Mouse (Mus musculus) T-helper 2 cell (primary cell): ENCODE measurements around the gene Skap2.

Source experiments
- in situ Hi-C: fragments of 300-600 bp; cut with MboI, MseI; formaldehyde crosslinking; loops from one replicate; pipeline ENCODE4 v1.15.1; 2025; ENCODE audit warnings: high pct_unique_total_duplicates

The Skap2 gene

DNA sequence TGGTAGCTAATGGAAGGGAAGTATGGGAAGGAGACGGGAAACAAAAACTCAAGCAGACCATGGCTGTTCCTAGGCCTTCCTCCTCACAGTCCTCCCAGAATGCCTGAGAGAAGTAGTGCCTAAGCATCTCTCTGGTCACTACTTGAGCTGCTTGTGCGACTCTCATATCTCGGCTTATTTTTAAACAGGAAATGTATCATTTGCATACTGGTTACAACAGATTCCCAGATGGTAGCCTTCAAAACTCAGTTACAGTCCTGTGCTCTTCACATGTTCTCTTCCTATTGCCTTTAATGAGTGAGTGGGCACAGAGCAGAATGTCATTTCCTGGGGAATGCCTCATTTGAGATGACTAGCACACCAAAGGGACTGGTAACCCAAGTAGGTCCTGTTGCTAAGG is 117.6 kb downstream of the Skap2 start:
- in situ Hi-C loops = no loop called here

DNA sequence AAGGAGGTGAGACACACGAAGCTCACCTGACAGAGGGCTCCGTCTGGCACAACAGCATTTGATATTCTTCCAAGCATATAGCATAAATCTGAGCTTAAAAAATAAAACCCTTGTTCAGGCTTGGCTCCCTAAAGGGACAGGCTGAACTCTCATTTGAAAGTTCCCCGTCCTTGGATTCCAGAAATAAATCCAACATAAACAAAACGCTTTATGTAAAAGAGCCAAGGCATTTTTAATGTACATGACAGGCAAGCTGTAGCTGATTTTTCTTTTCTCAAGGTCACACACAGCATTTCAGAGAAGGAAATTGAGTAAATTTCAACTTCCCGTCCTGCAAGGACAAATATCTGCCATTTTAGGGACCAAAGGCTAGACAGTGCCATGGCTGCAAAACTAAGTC is 122.0 kb downstream of the Skap2 start:
- in situ Hi-C loops = no loop called here

DNA sequence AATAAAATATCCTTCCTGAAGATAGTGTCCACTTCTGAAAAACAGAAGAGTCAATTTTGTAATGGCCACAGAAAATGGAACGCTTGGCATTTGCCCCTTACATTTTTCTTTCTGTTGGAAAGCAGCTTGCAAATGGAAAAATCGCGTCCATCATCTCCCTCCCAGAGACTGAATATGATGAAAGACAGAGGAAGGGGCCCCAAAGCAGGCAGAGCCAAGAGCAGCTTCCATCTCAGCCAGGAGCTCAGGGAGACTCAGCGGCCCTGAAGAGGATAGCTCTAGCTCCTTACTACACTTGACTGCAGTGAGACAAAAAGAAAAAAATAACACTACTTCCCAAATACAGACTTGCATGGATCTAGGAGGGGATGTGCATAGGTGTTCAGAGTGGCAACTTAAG is 122.5 kb downstream of the Skap2 start:
- in situ Hi-C loops = no loop called here

DNA sequence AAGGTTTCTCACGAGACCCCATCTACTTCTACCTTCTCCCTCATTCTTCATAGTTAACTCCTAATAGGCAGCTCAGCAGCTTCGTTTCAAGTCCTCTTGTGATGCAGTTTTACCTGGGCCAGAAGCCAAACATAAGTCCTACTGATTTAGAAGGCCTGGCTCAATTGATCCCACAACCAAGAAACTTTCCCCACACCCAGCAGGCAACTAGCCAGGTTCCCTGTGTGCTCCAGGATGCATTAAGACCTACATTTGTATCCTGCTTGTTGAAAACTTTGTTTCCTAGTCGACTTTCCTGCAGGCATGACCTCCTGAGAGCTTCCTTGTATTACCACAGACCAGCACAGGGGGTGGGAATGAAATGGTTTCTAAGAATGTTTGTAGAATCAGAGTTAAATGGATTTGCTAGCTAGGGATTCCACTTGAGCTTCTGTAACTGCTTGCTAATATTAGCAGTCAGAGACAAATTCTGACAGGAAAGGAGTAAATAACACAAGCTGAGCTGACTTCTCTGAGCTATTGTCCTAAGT is 125.4 kb downstream of the Skap2 start:
- in situ Hi-C loops = no loop called here

DNA sequence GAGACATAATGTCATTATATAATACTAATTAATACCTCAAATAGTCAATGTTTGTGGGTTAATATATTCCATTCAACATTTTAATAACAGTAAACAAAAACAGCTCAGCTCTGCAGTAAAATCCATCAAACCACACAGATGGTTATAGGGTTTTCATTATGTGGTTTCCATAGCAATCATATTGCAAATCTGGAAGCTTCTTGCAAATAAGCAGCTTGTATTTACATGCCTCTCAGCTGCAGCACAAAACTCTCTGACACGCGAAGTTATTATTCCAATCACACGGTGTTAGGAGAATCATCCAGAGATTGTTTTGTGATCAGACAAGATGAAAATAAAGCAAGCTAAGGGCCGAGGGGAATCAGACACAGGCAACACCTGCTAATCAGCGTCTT is 129.5 kb downstream of the Skap2 start:
- in situ Hi-C loops = no loop called here

DNA sequence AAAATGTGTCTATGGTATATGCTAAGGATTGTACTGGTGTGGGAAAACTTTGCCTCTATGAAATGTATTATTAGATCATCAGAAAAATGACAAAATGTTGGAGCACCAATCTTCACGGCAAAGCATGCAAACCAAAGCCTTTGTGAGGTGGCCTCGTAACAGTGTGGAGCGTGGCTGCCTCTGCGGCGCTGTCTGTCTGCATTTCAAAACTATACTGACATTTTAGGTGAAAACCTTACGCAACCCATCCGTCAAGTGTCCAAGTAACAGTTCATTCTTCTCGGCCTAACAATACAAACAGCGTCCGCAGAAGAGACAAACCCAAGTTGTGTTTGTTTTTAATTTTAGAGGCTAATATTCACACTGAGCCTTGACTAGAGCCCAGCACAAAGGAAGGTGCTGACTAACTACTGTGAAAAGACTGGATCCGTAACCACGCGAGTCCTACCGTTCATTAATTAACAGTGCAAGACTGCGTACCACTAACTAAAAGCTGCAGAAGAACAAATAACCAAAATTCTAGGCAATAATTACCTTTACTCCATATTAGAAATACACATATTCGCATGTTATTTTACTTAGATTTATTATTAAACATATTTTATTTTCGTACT is 130.0 kb downstream of the Skap2 start:
- in situ Hi-C loops = no loop called here

DNA sequence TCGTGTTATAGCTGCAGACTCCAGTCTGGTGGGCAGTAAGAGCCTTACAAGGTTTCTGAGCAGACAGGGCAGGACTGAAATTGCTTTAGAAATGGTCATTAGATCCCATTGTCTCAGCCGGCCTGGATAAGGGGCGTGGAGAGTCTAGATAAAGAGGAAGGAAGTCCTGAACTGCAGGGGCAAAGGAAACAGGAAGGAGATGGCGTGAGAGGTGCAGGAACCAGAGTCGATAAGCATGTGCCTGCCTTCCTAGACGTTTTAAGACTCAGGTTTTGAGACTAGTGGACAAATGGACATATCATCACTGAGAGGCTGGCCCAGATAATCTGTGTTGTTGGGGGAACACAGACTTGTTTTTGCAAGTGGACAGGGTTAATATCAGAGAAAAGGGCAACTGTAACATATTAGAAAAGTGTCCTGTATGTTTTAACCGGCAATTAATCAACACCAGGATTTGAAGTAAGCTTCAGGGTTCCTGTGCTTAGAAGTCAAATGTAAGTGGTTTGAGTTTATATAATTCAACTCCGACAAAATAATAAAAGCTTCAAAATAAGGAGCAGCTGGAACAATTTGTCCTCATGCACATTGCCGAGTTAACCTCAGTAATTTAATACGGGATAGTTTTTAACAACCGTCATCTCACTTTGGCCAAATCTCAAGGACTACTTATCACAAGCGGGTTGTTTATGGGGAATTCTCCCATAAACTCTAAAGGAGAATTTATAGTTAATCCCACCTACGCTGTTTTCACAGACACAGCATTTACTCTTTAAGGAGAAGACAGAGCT is 131.0 kb downstream of the Skap2 start:
- in situ Hi-C loops = no loop called here

DNA sequence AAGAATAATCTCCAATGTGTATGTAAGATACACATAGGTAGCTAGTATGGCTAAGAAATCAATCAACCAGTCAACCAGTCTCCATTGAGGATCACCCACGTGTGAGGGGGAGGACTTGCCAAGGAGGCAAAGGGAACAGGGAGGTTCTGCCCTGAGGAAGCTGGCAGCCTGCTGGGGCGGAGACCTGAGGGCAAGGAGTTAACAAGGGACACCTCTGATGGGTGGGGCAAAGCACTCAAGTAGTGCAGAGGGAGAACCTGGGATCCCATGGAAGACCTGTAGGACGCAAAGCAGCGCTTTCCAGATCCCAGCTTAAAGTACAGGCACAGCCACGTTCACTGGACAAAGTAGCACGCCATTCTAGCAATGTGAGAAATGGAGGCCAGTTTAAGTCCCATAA is 131.6 kb downstream of the Skap2 start:
- in situ Hi-C loops = no loop called here

DNA sequence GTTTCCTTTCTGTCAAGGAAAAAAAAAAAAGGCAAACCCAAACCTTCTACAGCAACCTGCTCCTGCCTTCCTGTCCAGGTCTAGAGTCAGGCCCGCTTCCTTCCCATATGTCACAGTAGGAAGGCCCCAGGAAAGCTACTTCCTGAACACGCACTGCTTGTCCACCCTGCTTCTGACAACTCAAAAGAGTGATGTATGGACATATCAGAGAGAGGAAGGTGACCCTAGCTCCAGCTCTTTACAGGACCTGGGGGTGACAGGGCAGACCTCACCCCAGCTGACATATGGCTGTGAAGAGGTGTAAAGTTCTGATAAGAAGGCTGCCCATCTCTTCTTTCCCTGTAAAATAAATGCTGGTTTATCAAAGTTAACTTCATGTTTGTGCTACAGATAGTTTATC is 133.8 kb downstream of the Skap2 start:
- in situ Hi-C loops = no loop called here

DNA sequence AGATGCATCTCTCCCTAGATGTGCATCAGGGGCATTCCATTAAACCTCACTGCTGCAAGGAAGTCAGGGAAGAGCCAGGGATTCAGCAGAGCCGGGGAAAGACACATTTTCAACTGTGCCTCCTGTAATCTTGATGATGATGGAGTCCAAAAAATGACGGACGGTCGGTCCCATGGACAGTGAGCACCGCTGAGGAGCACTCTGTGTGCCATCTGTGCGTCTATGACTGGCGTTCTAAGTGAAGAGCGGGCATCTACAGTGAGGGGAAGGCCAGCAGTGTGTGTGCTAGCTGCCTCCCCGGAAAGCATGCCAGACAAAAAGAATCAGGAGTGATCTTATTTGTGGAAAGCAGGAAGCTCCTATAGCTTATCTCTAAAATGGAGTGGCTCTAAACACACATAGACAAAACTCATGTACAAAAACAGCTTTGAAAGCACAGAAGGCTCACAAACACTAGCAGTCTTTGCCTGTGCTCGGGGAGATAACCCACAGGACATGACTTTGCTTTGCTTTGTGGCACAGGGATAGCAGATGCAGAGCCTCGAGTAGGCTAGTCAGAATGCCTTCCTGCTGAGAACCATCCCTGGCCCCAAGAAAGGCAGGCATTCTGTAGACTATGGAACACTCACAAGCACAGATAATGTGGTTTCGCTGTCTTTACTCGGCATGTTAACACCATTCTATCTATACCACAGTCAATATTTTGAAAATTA is 135.4 kb downstream of the Skap2 start:
- in situ Hi-C loops = no loop called here

DNA sequence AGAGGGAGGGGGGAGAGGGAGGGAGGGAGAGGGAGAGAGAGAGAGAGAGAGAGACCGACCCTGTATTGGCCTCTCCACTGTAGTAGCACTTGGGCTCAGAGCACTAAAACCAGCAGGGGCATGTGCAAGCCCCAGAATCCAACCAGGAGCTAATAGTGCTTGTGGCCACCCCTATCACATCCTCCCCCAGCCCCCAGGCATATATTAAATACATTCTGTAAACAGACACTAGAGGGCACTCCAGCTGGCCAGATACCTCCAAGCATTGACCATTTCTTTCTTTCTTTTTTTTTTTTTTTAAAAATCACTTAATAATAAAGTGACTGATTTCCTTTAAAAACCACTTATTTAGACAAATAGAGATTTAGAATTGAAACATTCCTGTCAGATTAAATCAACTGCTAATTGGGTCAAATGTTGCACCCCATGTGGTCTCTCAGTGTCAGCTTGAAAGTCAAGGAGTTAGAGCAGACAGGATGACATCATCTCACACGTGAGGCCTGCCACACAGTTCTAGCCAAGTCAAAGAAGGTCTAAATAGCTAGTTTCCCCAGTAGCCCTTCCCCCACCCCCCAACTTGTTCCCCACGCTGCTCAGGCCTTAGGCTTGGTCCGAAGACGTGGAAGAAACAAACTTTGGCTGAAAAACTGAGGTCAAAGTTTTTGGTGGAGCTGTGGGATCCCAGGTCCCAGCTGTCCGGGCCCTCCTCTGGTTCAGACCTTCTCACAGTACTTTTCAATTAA is 136.3 kb downstream of the Skap2 start:
- in situ Hi-C loops = no loop called here

DNA sequence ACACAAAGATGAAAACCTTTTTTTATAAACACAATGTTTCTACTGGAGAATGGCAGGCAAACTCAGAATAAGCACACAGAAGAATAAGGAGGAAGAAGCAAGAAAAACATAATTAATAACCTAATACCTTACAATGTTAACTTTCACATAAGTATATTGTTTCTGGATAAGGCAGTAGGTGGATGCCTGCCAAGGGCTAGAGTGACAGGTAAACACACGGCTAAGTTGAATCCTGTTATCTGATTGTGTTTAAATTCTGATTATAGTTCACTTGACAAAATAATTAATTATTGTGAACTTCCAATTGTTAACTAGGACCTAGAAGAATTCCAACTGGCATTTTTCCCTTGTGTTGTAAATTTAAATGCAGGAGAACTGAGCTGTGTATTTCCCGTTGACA is 138.3 kb downstream of the Skap2 start:
- in situ Hi-C loops = no loop called here

DNA sequence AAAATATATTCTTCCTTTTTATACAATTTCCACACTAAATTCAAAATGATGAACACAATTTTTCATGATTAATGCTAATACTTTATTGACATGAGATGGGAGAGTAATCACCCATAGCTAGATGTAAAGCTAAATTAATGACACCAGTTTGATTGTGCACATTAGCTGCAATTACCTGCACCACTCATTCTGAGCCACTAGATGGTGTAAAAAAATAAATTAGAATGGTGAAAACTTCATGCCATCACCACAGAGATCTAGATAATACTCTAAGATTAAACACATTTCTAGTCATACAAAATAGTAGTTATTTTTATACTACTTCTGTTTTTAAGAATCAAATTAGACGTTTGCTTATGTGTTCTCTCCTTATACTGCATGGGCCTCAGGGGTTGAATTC is 141.2 kb downstream of the Skap2 start:
- in situ Hi-C loops = no loop called here

DNA sequence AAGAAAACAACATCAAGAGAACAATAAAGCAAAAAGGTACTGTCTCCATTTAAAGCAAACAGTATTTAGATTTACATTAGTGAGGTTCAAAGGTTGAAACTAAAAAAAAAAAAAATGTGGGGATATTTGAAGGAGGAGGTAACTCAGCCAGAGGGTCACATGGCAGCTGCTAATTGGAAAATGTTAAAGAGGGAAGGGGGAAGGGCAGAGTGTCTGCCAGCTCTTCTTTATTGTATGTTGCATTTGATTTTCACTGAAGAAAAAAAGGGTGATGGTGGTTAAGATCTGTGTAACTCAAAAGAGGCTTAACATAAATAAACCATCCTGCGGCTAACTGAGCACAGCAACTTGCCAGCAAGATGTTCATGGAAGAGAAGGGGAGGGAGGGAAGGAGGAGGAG is 142.1 kb downstream of the Skap2 start:
- in situ Hi-C loops = no loop called here

DNA sequence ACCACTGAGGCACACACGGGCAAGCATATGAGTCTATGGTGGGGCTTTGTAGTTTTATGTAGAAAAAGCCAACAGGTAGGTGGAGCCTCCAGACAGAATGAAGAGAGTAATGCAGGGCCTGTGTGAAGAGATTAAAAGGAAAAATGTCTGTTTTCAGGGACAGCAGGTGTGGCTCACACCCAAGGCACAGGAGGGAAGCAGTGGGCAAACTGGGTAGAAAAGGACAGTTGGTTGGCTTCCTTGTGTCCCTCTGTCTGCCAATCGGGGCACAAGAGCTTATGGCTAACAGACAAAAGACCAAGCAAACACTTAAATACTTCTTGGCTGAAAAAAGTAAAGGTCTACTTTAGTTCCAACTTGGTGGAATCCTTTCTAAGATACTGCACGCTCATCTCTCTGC is 145.8 kb downstream of the Skap2 start:
- in situ Hi-C loops = loop anchor here (10.0 kb wide), 1 partner anchor 358 kb away; the partner anchor contains the start of gene Hoxa7

DNA sequence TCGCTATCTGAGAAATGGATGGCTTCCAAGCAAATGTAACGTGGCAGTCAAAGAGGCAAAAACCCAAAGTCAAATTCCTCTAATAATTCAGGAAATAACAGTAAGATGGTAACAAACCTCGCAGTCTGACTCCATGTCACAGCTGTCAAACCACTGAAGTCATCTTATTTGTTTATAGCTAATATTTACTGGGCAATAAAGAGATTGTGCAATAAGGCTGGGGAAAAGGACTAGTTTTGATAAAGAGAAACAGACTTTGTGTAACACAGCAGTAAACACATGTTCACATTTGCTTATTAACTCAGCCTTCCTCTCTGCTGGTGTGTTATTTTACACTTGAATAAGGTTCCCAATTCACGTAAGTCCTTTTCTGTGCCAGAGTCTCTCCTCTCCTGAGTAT is 148.8 kb downstream of the Skap2 start:
- in situ Hi-C loops = loop anchor here (10.0 kb wide), 1 partner anchor 361 kb away; the partner anchor contains the start of gene Hoxa7

DNA sequence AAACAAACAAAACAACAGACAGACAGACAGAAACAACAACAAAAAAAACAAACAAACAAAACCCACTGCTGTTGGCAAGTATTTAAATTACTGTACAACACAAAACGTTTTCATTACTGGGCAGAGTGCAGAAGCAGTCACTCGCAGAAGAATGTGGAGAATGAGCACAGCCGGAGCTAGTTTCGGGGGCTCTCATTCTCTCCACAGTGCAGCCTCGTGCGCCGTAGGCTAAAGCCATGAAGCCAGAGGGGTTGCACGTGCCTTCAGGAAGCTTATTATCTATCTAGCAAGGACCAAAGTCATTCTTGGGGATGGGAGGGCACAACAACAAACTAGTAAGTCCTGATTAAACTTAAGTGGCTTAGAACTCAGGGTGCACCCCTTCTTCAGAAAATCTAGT is 152.0 kb downstream of the Skap2 start:
- in situ Hi-C loops = loop anchor here (10.0 kb wide), 1 partner anchor 365 kb away; the partner anchor contains the start of gene Hoxa7

DNA sequence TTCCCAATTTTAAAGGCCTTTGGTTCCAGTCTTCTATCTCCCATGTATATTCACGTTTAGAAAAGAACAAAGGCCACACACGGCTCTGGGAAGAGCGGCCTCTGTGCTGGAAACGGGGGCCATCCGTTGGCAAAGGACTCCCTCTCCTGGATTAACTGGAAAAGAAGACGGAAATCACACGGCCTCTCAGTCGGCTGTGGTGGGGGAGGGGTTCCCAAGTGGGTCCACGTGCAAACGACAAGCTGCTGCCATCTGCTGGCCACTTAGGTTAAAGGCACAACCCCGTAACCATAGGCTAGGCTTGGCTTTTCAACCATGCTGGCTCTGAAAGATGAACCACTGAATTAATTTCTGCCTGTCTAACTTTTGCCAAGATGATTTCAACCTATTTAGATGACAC is 154.5 kb downstream of the Skap2 start:
- in situ Hi-C loops = loop anchor here (5.0 to 10.0 kb wide), 2 partner anchors 263 to 449 kb away; no protein-coding TSS in a partner anchor

DNA sequence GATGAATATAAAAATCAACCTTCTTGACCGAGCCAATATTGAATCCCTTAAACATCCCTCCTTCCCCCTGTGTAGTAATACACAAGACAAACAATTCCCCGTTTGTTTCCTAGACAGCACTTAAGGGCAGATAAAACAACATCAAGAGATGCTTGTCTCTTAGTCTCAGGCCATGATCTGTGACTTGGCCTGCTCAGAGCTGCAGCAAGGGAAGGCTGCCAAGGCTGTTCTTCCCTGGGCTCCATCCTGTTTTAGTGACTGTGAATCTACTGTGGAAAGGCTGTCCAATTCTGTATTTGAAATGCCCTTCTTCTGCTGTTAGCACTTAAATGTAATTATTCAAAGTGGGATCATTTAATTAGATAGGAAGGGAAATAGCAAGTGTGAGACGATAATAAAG is 159.1 kb downstream of the Skap2 start:
- in situ Hi-C loops = loop anchor here (10.0 kb wide), 1 partner anchor 258 kb away; no protein-coding TSS in a partner anchor

DNA sequence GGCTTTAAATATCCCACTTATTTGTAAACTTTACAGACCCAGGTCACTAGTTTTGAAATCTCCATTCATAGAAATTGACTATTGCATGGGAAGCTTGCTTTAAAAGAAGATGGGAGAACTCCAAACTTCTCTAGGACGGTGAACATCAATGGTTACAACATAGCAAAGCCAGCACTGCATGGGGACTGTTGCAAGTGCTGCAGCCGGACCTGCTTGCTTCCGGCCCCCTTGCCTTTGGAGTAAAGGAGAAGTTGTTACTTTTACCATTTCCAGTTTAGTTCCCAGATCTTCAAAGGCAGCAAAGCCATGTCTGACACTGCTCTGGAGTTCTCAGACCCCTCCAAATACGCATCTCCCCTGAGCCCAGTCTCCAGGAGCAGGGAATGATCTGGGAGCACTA is 159.7 kb downstream of the Skap2 start:
- in situ Hi-C loops = loop anchor here (10.0 kb wide), 1 partner anchor 258 kb away; no protein-coding TSS in a partner anchor

DNA sequence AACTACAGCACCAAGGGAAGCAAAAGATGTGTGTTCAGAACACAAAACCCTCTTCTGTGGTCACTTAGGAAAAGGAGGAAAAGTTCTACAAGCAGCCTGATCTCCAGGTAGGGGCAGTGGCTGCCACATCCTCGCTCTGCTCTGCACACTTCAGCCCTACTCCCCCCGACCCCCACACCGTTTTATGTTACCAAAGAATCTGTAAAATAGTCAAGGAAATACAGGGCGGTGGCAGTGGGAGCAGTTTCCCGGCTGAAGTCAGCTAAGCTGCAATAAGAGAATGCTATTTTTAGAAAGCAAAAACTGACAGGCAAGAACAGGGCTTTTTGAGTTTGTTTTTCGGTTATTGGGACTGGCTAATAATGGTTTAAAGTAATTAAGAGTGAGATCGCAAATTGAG is 160.8 kb downstream of the Skap2 start:
- in situ Hi-C loops = loop anchor here (10.0 kb wide), 1 partner anchor 257 kb away; no protein-coding TSS in a partner anchor
